In the genomic region with DNA sequence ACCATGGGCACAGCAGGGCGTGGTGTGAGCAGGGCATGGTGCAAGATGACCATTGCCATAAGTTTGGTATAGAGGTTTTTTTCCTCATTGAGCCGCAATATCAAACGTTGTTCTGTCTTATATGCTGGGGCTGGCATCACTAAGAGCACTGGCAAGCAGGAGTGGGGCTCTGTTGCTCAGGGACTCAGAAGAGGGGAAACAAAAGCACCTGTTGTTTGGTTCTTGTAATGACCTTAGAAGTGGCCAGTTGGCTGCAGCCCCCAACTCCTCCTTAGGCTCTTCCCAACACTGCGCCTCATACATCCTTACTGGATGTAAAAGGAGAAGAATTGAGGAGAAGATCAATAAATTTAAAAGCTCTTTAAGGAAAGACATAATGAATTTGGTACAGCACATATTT, we compare ENCODE assay signal across 20 mouse cellular contexts. TPM values are rescaled to one million over a fixed set of nuclear protein-coding genes. Genes with fewer than 3 reads are reported as not detected.
DNase-seq lines count a peak whose midpoint lies in the region; ATAC-seq and TF ChIP-seq lines count a peak whose summit lies in the region.
"Had no signal": no experiment of that assay in that cellular context is flagged by ENCODE, and none has a peak within 500 bp of the region (broad histone marks: within the 10 kb centered on the region; RNA-seq: fewer than 3 reads in every experiment).

No protein-coding gene starts in this region.

- peak overlapping the region; percentile 44; the same call in 1 of the 2 replicates for H3K4me3 ChIP-seq in midbrain, embryonic 10.5 days
- no peak overlapping the region for H3K4me3 ChIP-seq in midbrain, postnatal 0 days (ENCODE audit: low read depth, low read length)
- no peak overlapping the region for H3K4me3 ChIP-seq in forebrain, postnatal 0 days (ENCODE audit: low read depth, low read length)
- no peak overlapping the region; the same call in 1 of the 2 replicates for H3K4me3 ChIP-seq in midbrain, embryonic 12.5 days
- no peak overlapping the region for H3K4me3 ChIP-seq in neural tube, embryonic 15.5 days (replicated peaks)
- no peak overlapping the region for H3K4me3 ChIP-seq in cerebellum, adult 2 months (replicated peaks; ENCODE audit: insufficient read depth, low read depth, low read length)
- H3K4me3 ChIP-seq: liver, embryonic 15.5 days; stomach, embryonic 15.5 days had no signal

- no peak overlapping the region for H3K4me2 ChIP-seq in midbrain, postnatal 0 days (ENCODE audit: low read depth, low read length, poor library complexity, severe bottlenecking)
- H3K4me2 ChIP-seq in forebrain, postnatal 0 days (ENCODE audit: low read depth), result no peak overlapping the region
- peak overlapping the region; percentile 49 for H3K4me2 ChIP-seq in midbrain, embryonic 12.5 days (replicated peaks)
- peak overlapping the region; percentile 53; the same call in 1 of the 2 replicates for H3K4me2 ChIP-seq in neural tube, embryonic 15.5 days
- H3K4me2 ChIP-seq: liver, embryonic 15.5 days; stomach, embryonic 15.5 days had no signal

- no peaks in the 10 kb centered on the region for H3K36me3 ChIP-seq in midbrain, embryonic 10.5 days
- no peaks in the 10 kb centered on the region for H3K36me3 ChIP-seq in midbrain, postnatal 0 days (ENCODE audit: insufficient read depth, low read length)
- H3K36me3 ChIP-seq in forebrain, postnatal 0 days (ENCODE audit: insufficient read depth), result no peaks in the 10 kb centered on the region
- H3K36me3 ChIP-seq in midbrain, embryonic 12.5 days, result no peaks in the 10 kb centered on the region
- H3K36me3 ChIP-seq in neural tube, embryonic 15.5 days, result no peaks in the 10 kb centered on the region
- H3K36me3 ChIP-seq: embryonic facial prominence, embryonic 10.5 days; liver, embryonic 15.5 days; stomach, embryonic 15.5 days had no signal

- peak overlapping the region; percentile 84 for H3K27ac ChIP-seq in midbrain, embryonic 10.5 days (replicated peaks)
- no peak overlapping the region for H3K27ac ChIP-seq in midbrain, postnatal 0 days (ENCODE audit: low read depth, low read length)
- H3K27ac ChIP-seq in forebrain, postnatal 0 days (ENCODE audit: low read depth, low read length), result no peak overlapping the region
- peak overlapping the region; percentile 92 for H3K27ac ChIP-seq in midbrain, embryonic 12.5 days (replicated peaks)
- H3K27ac ChIP-seq in neural tube, embryonic 15.5 days (replicated peaks), result no peak overlapping the region
- H3K27ac ChIP-seq in cerebellum, adult 2 months (ENCODE audit: insufficient read depth, low read length), result no peak overlapping the region
- H3K27ac ChIP-seq: layer of hippocampus, adult 2 months; liver, embryonic 15.5 days; stomach, embryonic 15.5 days had no signal

- peaks cover 76% of the 10 kb centered on the region for H3K4me1 ChIP-seq in midbrain, embryonic 10.5 days
- H3K4me1 ChIP-seq in midbrain, postnatal 0 days (ENCODE audit: insufficient read depth, low read length), result peaks cover 8% of the 10 kb centered on the region; the same call in 1 of the 2 replicates
- peaks cover 10% of the 10 kb centered on the region for H3K4me1 ChIP-seq in forebrain, postnatal 0 days (ENCODE audit: insufficient read depth)
- H3K4me1 ChIP-seq in midbrain, embryonic 12.5 days, result peaks cover 61% of the 10 kb centered on the region
- H3K4me1 ChIP-seq in neural tube, embryonic 15.5 days, result peaks cover 30% of the 10 kb centered on the region
- H3K4me1 ChIP-seq in cerebellum, adult 2 months (ENCODE audit: control insufficient read depth, insufficient read depth, low read length), result 0 out of 2 replicates have a peak, but pooled peaks cover 2% of the 10 kb centered on the region
- H3K4me1 ChIP-seq: liver, embryonic 15.5 days; stomach, embryonic 15.5 days had no signal

- no peak for ATAC-seq in midbrain, postnatal 0 days (ENCODE audit: low FRiP score)
- ATAC-seq in forebrain, postnatal 0 days, result 0 out of 2 replicates have a peak, but pooled peaks have one; percentile 12
- no peak for ATAC-seq in midbrain, embryonic 12.5 days (ENCODE audit: low FRiP score, low read depth)
- no peak for ATAC-seq in neural tube, embryonic 15.5 days (ENCODE audit: low FRiP score)

- 0 out of 2 replicates have a peak, but pooled peaks cover 3% of the 10 kb centered on the region for H3K9me3 ChIP-seq in midbrain, embryonic 10.5 days (replicated peaks)
- no peaks in the 10 kb centered on the region for H3K9me3 ChIP-seq in midbrain, postnatal 0 days (ENCODE audit: low read length)
- no peaks in the 10 kb centered on the region for H3K9me3 ChIP-seq in forebrain, postnatal 0 days (ENCODE audit: low read length)
- no peaks in the 10 kb centered on the region for H3K9me3 ChIP-seq in midbrain, embryonic 12.5 days
- H3K9me3 ChIP-seq in neural tube, embryonic 15.5 days (replicated peaks), result no peaks in the 10 kb centered on the region
- H3K9me3 ChIP-seq: embryonic facial prominence, embryonic 10.5 days; liver, embryonic 15.5 days; stomach, embryonic 15.5 days had no signal

- no peak overlapping the region for H3K9ac ChIP-seq in midbrain, postnatal 0 days (replicated peaks; ENCODE audit: low read length, poor library complexity, severe bottlenecking)
- H3K9ac ChIP-seq in forebrain, postnatal 0 days, result no peak overlapping the region
- H3K9ac ChIP-seq in midbrain, embryonic 12.5 days (replicated peaks), result no peak overlapping the region
- H3K9ac ChIP-seq in neural tube, embryonic 15.5 days (replicated peaks), result no peak overlapping the region
- H3K9ac ChIP-seq: liver, embryonic 15.5 days; stomach, embryonic 15.5 days had no signal

- TF ChIP-seq POLR2A in cerebellum, adult 2 months (IDR thresholded peaks at IDR 0.05; ENCODE audit: borderline replicate concordance, insufficient read depth, low read length), result no peak

- H3K27me3 ChIP-seq in midbrain, embryonic 10.5 days (ENCODE audit: low read depth, poor library complexity, severe bottlenecking), result peaks cover 92% of the 10 kb centered on the region
- peaks cover 12% of the 10 kb centered on the region for H3K27me3 ChIP-seq in midbrain, postnatal 0 days (ENCODE audit: insufficient read depth, low read length)
- no peaks in the 10 kb centered on the region for H3K27me3 ChIP-seq in forebrain, postnatal 0 days (ENCODE audit: insufficient read depth, low read length)
- H3K27me3 ChIP-seq in midbrain, embryonic 12.5 days, result peaks cover 68% of the 10 kb centered on the region
- peaks cover 40% of the 10 kb centered on the region for H3K27me3 ChIP-seq in neural tube, embryonic 15.5 days (replicated peaks)
- H3K27me3 ChIP-seq in cerebellum, adult 2 months (ENCODE audit: control insufficient read depth, insufficient read depth, low read length), result no peaks in the 10 kb centered on the region; the same call in 1 of the 2 replicates
- H3K27me3 ChIP-seq: CH12.LX had no signal

- 36% methylated on average over 4 of the region's 4 CpGs for WGBS in midbrain, embryonic 10.5 days
- 27% methylated on average over 4 of the region's 4 CpGs for WGBS in midbrain, postnatal 0 days
- 30% methylated on average over 4 of the region's 4 CpGs for WGBS in forebrain, postnatal 0 days
- WGBS in midbrain, embryonic 12.5 days, result 25% methylated on average over 4 of the region's 4 CpGs
- WGBS in neural tube, embryonic 15.5 days, result 40% methylated on average over 4 of the region's 4 CpGs
- 46% methylated on average over 4 of the region's 4 CpGs for WGBS in cerebellum, adult 2 months

- no peak for TF ChIP-seq CTCF in midbrain, postnatal 0 days (IDR thresholded peaks at IDR 0.05)
- no peak for TF ChIP-seq CTCF in forebrain, postnatal 0 days (IDR thresholded peaks at IDR 0.05; ENCODE audit: low read depth)
- no peak for TF ChIP-seq CTCF in cerebellum, adult 2 months (IDR thresholded peaks at IDR 0.05; ENCODE audit: borderline replicate concordance, insufficient read depth, low read depth, low read length)

- DNase-seq in midbrain, embryonic 10.5 days (ENCODE audit: low spot score), result peak; percentile 34
- no peak for DNase-seq in midbrain, postnatal 0 days (ENCODE audit: low spot score)
- DNase-seq in forebrain, postnatal 0 days, result no peak
- DNase-seq in cerebellum, adult 2 months, result no peak
- DNase-seq in frontal cortex, postnatal 36 days (ENCODE audit: low spot score in 2 of 2), result no peak
- DNase-seq in thymus, adult 18-20 months, result no peak
- DNase-seq: adrenal gland, postnatal 25 days; cerebellum, adult 11-12 months; gastrocnemius, postnatal 14 days; kidney, adult 2 months; kidney, postnatal 14 days; layer of hippocampus, postnatal 36 days; right cerebral cortex, postnatal 25 days had no signal

RNA-seq across cellular contexts. Expression of gene Alpk1, which starts 31.7 kb away (rescaled TPM):
- 0.95 and 0.98 TPM in 2 replicates for polyA plus RNA-seq in midbrain, embryonic 10.5 days (2016; fragmentation: Nextera tagmentation; extraction: Ambion mirVana)
- total RNA-seq in midbrain, postnatal 0 days (2014; rRNA removed), result 0.60 and 0.99 TPM in 2 replicates
- 0.20 and 0.25 TPM in 2 replicates for polyA plus RNA-seq in midbrain, postnatal 0 days (2015; fragmentation: Nextera tagmentation; extraction: Ambion mirVana)
- total RNA-seq in forebrain, postnatal 0 days (2014; rRNA removed), result 1.3 and 3.5 TPM in 2 replicates
- 0.30 and 0.39 TPM in 2 replicates for polyA plus RNA-seq in forebrain, postnatal 0 days (2015; fragmentation: Nextera tagmentation; extraction: Ambion mirVana)
- 1.0 and 1.4 TPM in 2 replicates for polyA plus RNA-seq in midbrain, embryonic 12.5 days (2016; fragmentation: Nextera tagmentation; extraction: Ambion mirVana)
- polyA plus RNA-seq in neural tube, embryonic 15.5 days (2015; fragmentation: Nextera tagmentation; extraction: Ambion mirVana), result 0.61 and 0.96 TPM in 2 replicates
- 1.8 and 2.0 TPM in 2 replicates for polyA plus RNA-seq in cerebellum, adult 2 months (2012; rRNA removed)

RNA-seq across cellular contexts. Expression of gene Tifa, which starts 41.0 kb away (rescaled TPM):
- 2.1 and 3.0 TPM in 2 replicates for polyA plus RNA-seq in midbrain, embryonic 10.5 days (2016; fragmentation: Nextera tagmentation; extraction: Ambion mirVana)
- total RNA-seq in midbrain, postnatal 0 days (2014; rRNA removed), result 1.4 and 2.6 TPM in 2 replicates
- polyA plus RNA-seq in midbrain, postnatal 0 days (2015; fragmentation: Nextera tagmentation; extraction: Ambion mirVana), result 2.6 and 2.9 TPM in 2 replicates
- total RNA-seq in forebrain, postnatal 0 days (2014; rRNA removed), result 2.4 and 4.2 TPM in 2 replicates
- polyA plus RNA-seq in forebrain, postnatal 0 days (2015; fragmentation: Nextera tagmentation; extraction: Ambion mirVana), result 2.6 and 2.7 TPM in 2 replicates
- 3.4 and 5.5 TPM in 2 replicates for polyA plus RNA-seq in midbrain, embryonic 12.5 days (2016; fragmentation: Nextera tagmentation; extraction: Ambion mirVana)
- polyA plus RNA-seq in neural tube, embryonic 15.5 days (2015; fragmentation: Nextera tagmentation; extraction: Ambion mirVana), result 3.6 and 6.0 TPM in 2 replicates
- polyA plus RNA-seq in cerebellum, adult 2 months (2012; rRNA removed), result 3.9 and 4.3 TPM in 2 replicates

Comparison
In these comparisons a context has a peak if more than half of its experiments do, and no peak if none do; other contexts are left out.
1. H3K27ac ChIP-seq: peak in midbrain, embryonic 10.5 days (single experiment) and midbrain, embryonic 12.5 days (single experiment); none in midbrain, postnatal 0 days (single experiment), forebrain, postnatal 0 days (single experiment), neural tube, embryonic 15.5 days (single experiment) and cerebellum, adult 2 months (single experiment).
2. H3K4me2 ChIP-seq: peak in midbrain, embryonic 12.5 days (single experiment) and neural tube, embryonic 15.5 days (single experiment); none in midbrain, postnatal 0 days (single experiment) and forebrain, postnatal 0 days (single experiment).